Mouse (Mus musculus): Measurements from ENCODE around the gene C3. TPM values are rescaled to one million over a fixed set of nuclear protein-coding genes. Genes with fewer than 3 reads are reported as not detected.

Gene C3
- polyA plus RNA-seq, 1 experiment, result 170 TPM

DNA sequence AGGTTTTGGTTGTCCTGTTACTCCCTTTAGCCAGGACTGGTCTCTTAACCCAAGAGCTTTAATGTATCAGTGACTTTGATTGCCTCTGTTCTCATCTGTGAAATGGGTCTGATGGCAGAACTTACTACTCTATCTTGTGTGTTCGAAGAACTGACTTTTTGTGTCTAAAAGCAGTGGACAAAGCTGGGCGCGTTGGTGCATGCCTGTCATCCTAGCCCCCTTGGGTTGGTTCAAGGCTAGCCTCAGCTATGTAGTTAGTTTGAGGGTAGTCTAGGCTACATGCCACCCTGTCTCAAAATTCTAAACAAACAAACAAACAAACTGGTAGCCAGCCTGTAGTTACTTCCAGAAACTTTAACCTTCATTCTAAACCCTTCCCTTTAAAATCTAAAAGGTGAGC, 23.5 kb upstream of the C3 start:
- over 99% methylated on average over 3 of the region's 3 CpGs for WGBS
- TF ChIP-seq POLR2A (IDR thresholded peaks at IDR 0.05; ENCODE audit: low read depth, low read length), result no peak
- no peak for TF ChIP-seq CTCF (IDR thresholded peaks at IDR 0.05; ENCODE audit: extremely low read depth, insufficient read depth, insufficient read length, insufficient replicate concordance)
- no peak for DNase-seq (ENCODE audit: low read depth in 1 of 2, low spot score in 2 of 2)
- no peak overlapping the region for H3K4me3 ChIP-seq (ENCODE audit: extremely low read depth, insufficient read depth, insufficient read length)
- peaks cover 9% of the 10 kb centered on the region; the same call in 1 of the 2 replicates for H3K4me1 ChIP-seq (ENCODE audit: control insufficient read depth, insufficient read depth, insufficient read length)
- peaks cover 3% of the 10 kb centered on the region for H3K36me3 ChIP-seq (ENCODE audit: control insufficient read depth, insufficient read depth, low read length)
- H3K27ac ChIP-seq (ENCODE audit: insufficient read depth, low read length), result no peak overlapping the region
- no peaks in the 10 kb centered on the region for H3K27me3 ChIP-seq (ENCODE audit: control insufficient read depth, insufficient read depth, low read length)

DNA sequence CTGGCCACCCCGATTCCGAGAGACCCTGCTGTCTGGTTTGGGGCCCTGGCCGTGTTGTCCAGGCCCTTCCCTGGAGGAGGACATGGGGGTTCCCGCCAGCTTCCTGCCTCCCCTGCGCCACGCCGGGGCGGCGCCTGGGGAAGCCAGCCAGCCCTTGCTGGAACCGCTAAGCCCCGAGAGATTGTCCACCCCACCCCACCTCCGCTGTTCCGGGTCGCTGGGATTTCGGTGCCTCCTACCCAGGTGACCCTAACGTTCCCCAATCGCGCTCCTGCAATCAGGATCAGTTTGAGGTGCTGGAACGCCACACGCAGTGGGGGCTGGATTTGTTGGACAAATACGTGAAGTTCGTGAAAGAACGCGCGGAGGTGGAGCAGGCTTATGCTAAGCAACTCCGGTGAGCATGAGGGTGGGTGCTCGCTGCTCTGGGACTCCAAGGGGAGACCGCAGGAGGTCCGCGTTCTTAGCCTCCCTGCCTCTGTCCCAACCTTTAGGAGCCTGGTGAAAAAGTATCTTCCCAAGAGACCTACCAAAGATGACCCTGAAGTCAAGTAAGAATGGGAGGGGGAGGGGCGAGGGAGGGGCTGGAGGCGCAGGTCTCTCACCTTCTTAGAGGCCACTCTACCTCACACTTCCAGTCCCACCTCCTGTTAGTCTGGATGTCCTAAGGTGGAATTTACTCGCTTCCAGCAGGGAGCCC, 22.7 kb upstream of the C3 start:
- Histone ChIP-seq H3K4me3 (ENCODE audit: extremely low read depth, insufficient read depth, insufficient read length) (peak overlapping the region; percentile 73; the same call in 1 of the 2 replicates), H3K27ac (ENCODE audit: insufficient read depth, low read length) (peak overlapping the region; percentile 21; the same call in 1 of the 2 replicates), H3K36me3 (ENCODE audit: control insufficient read depth, insufficient read depth, low read length) (peaks cover 3% of the 10 kb centered on the region), H3K27me3 (ENCODE audit: control insufficient read depth, insufficient read depth, low read length) (no peaks in the 10 kb centered on the region), H3K4me1 (ENCODE audit: control insufficient read depth, insufficient read depth, insufficient read length) (peaks cover 11% of the 10 kb centered on the region; the same call in 1 of the 2 replicates)
- DNase-seq (ENCODE audit: low read depth in 1 of 2, low spot score in 2 of 2), result no peak
- TF ChIP-seq CTCF (IDR thresholded peaks at IDR 0.05; ENCODE audit: extremely low read depth, insufficient read depth, insufficient read length, insufficient replicate concordance), result no peak
- no peak for TF ChIP-seq POLR2A (IDR thresholded peaks at IDR 0.05; ENCODE audit: low read depth, low read length)
- WGBS, result 8% methylated on average over 33 of the region's 33 CpGs

GRCm38 (mm10) chr17:57249186-57250181, 21.5 kb upstream of the C3 start, which contains the start of gene Trip10:
Gene Trip10, plus strand, starts transcription at chr17:57249455.
- under 1% methylated on average over 52 of the region's 52 CpGs for WGBS
- H3K36me3 ChIP-seq (ENCODE audit: control insufficient read depth, insufficient read depth, low read length), result no peaks in the 10 kb centered on the region
- H3K27ac ChIP-seq (ENCODE audit: insufficient read depth, low read length), result peak within 1 kb of the TSS; percentile 78
- no peaks in the 10 kb centered on the region for H3K27me3 ChIP-seq (ENCODE audit: control insufficient read depth, insufficient read depth, low read length)
- peak; percentile 21; the same call in 1 of the 2 replicates for TF ChIP-seq CTCF (IDR thresholded peaks at IDR 0.05; ENCODE audit: extremely low read depth, insufficient read depth, insufficient read length, insufficient replicate concordance)
- TF ChIP-seq POLR2A (IDR thresholded peaks at IDR 0.05; ENCODE audit: low read depth, low read length), result no peak
- DNase-seq (ENCODE audit: low read depth in 1 of 2, low spot score in 2 of 2), result peak; percentile 77 to 98
- H3K4me1 ChIP-seq (ENCODE audit: control insufficient read depth, insufficient read depth, insufficient read length), result peaks cover 11% of the 10 kb centered on the region; the same call in 1 of the 2 replicates
- H3K4me3 ChIP-seq (ENCODE audit: extremely low read depth, insufficient read depth, insufficient read length), result peak within 1 kb of the TSS; percentile 73

DNA sequence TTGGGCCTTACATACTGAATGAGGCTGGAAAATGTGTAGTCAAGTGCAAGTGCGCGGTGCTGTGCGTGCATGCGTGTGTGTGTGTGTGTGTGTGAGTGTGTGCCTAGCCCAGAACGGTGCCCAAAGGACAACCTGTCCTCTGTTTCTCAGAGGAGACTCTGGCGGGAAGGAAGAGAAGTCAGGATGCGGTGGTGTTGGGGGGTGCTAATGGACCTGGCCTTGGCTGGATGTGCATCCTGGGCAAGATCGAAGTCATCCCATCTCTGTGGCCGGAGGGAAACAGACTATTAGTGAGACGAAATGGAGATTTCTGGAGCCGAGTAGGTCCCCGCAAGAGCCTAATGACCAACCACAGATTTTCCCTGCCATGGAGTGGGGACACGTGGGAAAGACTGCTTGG, 20.8 kb upstream of the C3 start:
- WGBS, result 10% methylated on average over 13 of the region's 13 CpGs
- no peaks in the 10 kb centered on the region for H3K36me3 ChIP-seq (ENCODE audit: control insufficient read depth, insufficient read depth, low read length)
- TF ChIP-seq POLR2A (IDR thresholded peaks at IDR 0.05; ENCODE audit: low read depth, low read length), result no peak
- no peak for TF ChIP-seq CTCF (IDR thresholded peaks at IDR 0.05; ENCODE audit: extremely low read depth, insufficient read depth, insufficient read length, insufficient replicate concordance)
- H3K27ac ChIP-seq (ENCODE audit: insufficient read depth, low read length), result peak overlapping the region; percentile 78
- H3K27me3 ChIP-seq (ENCODE audit: control insufficient read depth, insufficient read depth, low read length), result no peaks in the 10 kb centered on the region
- DNase-seq (ENCODE audit: low read depth in 1 of 2, low spot score in 2 of 2), result no peak
- H3K4me3 ChIP-seq (ENCODE audit: extremely low read depth, insufficient read depth, insufficient read length), result peak overlapping the region; percentile 65; the same call in 1 of the 2 replicates
- H3K4me1 ChIP-seq (ENCODE audit: control insufficient read depth, insufficient read depth, insufficient read length), result peaks cover 11% of the 10 kb centered on the region; the same call in 1 of the 2 replicates

DNA sequence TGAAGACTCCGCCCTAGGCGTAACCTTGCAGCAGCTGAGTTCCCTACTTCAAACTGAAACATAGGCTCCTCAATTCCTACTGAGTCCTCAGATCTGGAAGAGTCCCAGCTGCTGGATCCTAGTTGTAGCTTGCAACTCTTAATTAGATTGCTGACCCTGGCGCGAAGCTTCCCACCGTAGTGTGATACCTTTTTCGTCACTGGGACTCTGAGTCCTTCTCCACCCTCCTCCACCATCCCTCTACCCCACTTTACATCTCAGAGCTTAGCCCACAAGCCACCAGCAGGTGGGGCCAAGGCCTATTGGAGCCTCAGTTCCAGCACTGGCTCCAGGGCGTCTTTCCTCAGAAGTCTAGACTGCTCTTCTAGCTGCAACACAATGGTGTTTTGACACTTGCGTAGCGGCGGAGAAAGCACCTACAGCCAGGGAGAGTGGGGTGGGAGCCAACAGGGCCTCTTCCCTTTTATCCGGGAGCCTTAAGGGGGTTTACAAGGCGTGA, 20.3 kb upstream of the C3 start, which contains the start of gene Gpr108:
TSS of gene Gpr108 (minus strand) at position 246 of the 499 bp plus-strand sequence.
- TF ChIP-seq POLR2A (IDR thresholded peaks at IDR 0.05; ENCODE audit: low read depth, low read length) (no peak), CTCF (IDR thresholded peaks at IDR 0.05; ENCODE audit: extremely low read depth, insufficient read depth, insufficient read length, insufficient replicate concordance) (peak; percentile 82; the same call in 1 of the 2 replicates)
- Histone ChIP-seq H3K27ac (ENCODE audit: insufficient read depth, low read length) (peak within 1 kb of the TSS; percentile 78), H3K27me3 (ENCODE audit: control insufficient read depth, insufficient read depth, low read length) (no peaks in the 10 kb centered on the region), H3K4me1 (ENCODE audit: control insufficient read depth, insufficient read depth, insufficient read length) (peaks cover 11% of the 10 kb centered on the region; the same call in 1 of the 2 replicates), H3K36me3 (ENCODE audit: control insufficient read depth, insufficient read depth, low read length) (peaks cover 1% of the 10 kb centered on the region; the same call in 1 of the 2 replicates), H3K4me3 (ENCODE audit: extremely low read depth, insufficient read depth, insufficient read length) (peak within 1 kb of the TSS; percentile 81)
- WGBS, result under 1% methylated on average over 12 of the region's 12 CpGs
- DNase-seq (ENCODE audit: low read depth in 1 of 2, low spot score in 2 of 2), result peak; percentile 82 to 87
